Mouse (Mus musculus) embryonic facial prominence, embryonic 10.5 days (tissue): Measurements from ENCODE around the gene Srsf3. TPM values are rescaled to one million over a fixed set of nuclear protein-coding genes. Genes with fewer than 3 reads are reported as not detected.
"Not testable (repeated sequence)": the region's sequence is repeated elsewhere in the genome, so short reads cannot be mapped to it uniquely, and the experiment has no call there.

ENCODE experiments used
- DNase-seq: peaks from one replicate; pipeline ENCODE4 v3.0.0-alpha.2; 2017; ENCODE audit warnings: low spot score
- H3K27ac ChIP-seq: fragments of 300-500 bp; sonication (generic); replicated peaks from 2 replicates; pipeline ENCODE4 v1.5.1; 2016; ENCODE audit warnings: mild to moderate bottlenecking
- H3K27me3 ChIP-seq: fragments of 300-500 bp; sonication (generic); replicated peaks from 2 replicates; pipeline ENCODE4 v1.6.1; 2016; ENCODE audit warnings: low read depth, mild to moderate bottlenecking; ENCODE audit not compliant: poor library complexity, severe bottlenecking
- H3K36me3 ChIP-seq: fragments of 300-500 bp; sonication (generic); replicated peaks from 2 replicates; pipeline ENCODE4 v1.6.1; 2016; ENCODE audit warnings: mild to moderate bottlenecking, moderate library complexity
- H3K4me1 ChIP-seq: fragments of 300-500 bp; sonication (generic); 2 replicates; pipeline ENCODE4 v1.6.1; 2016
- H3K4me3 ChIP-seq: fragments of 300-500 bp; sonication (generic); 2 replicates; pipeline ENCODE4 v1.5.1; 2016; ENCODE audit warnings: mild to moderate bottlenecking, moderate library complexity
- H3K9me3 ChIP-seq: fragments of 300-500 bp; sonication (generic); 2 replicates; pipeline ENCODE4 v1.6.1; 2016; ENCODE audit warnings: mild to moderate bottlenecking
- WGBS: fragments of 180-500 bp; shearing (Covaris S2); methylation state at CpG from one replicate; pipeline ENCODE4 v1.1.7; 2016; 5-methylcytosine and 5-hydroxymethylcytosine counted together
- polyA plus RNA-seq: library from polyadenylated mRNA; unstranded; fragments of >200 nt; fragmentation: Nextera tagmentation; extraction: Ambion mirVana; gene quantifications from 2 replicates; pipeline ENCODE4 v1.2.1, GENCODE M21; 2016

Gene Srsf3
- 830 and 831 TPM in 2 replicates for polyA plus RNA-seq

GRCm38 (mm10) chr17:29032274-29033069, at the start of gene Srsf3:
Gene Srsf3 (plus strand): TSS chr17:29032628.
- WGBS: under 1% methylated on average over 77 of the region's 77 CpGs
- H3K4me3 ChIP-seq: peak within 1 kb of the TSS; percentile 77

GRCm38 (mm10) chr17:28984724-28985420, 47.6 kb upstream of the Srsf3 start:
- Histone ChIP-seq H3K36me3 (peaks cover 94% of the 10 kb centered on the region), H3K27ac (no peak overlapping the region), H3K4me3 (no peak overlapping the region), H3K27me3 (no peaks in the 10 kb centered on the region), H3K9me3 (no peaks in the 10 kb centered on the region), H3K4me1 (0 out of 2 replicates have a peak, but pooled peaks cover 5% of the 10 kb centered on the region)
- WGBS: 81% methylated on average over 1 of the region's 1 CpGs
- DNase-seq: no peak

More at GRCm38 (mm10) chr17:29032274-29033069, at the start of gene Srsf3:
- Histone ChIP-seq H3K36me3 (peaks cover 35% of the 10 kb centered on the region), H3K27ac (peak within 1 kb of the TSS; percentile 99), H3K9me3 (no peaks in the 10 kb centered on the region), H3K27me3 (no peaks in the 10 kb centered on the region), H3K4me1 (peaks cover 27% of the 10 kb centered on the region)
- DNase-seq: peak; percentile 99

GRCm38 (mm10) chr17:28986833-28987232, 45.6 kb upstream of the Srsf3 start:
- Histone ChIP-seq H3K36me3 (peaks cover 99% of the 10 kb centered on the region), H3K9me3 (no peaks in the 10 kb centered on the region), H3K27me3 (no peaks in the 10 kb centered on the region), H3K4me3 (no peak overlapping the region), H3K27ac (no peak overlapping the region), H3K4me1 (0 out of 2 replicates have a peak, but pooled peaks cover 5% of the 10 kb centered on the region)
- DNase-seq: peak; percentile 42

GRCm38 (mm10) chr17:28987713-28988112, 44.7 kb upstream of the Srsf3 start:
- 67% methylated on average over 4 of the region's 4 CpGs for WGBS
- H3K4me1 ChIP-seq: 0 out of 2 replicates have a peak, but pooled peaks cover 5% of the 10 kb centered on the region
- H3K27me3 ChIP-seq: no peaks in the 10 kb centered on the region
- no peak overlapping the region for H3K27ac ChIP-seq
- no peaks in the 10 kb centered on the region for H3K9me3 ChIP-seq
- peaks cover 99% of the 10 kb centered on the region for H3K36me3 ChIP-seq
- H3K4me3 ChIP-seq: no peak overlapping the region
- DNase-seq: peak; percentile 47

- WGBS: 91% methylated on average over 4 of the region's 4 CpGs
- Histone ChIP-seq H3K36me3 (peaks cover 97% of the 10 kb centered on the region), H3K4me1 (0 out of 2 replicates have a peak, but pooled peaks cover under 1% of the 10 kb centered on the region), H3K27ac (no peak overlapping the region), H3K9me3 (no peaks in the 10 kb centered on the region), H3K27me3 (no peaks in the 10 kb centered on the region), H3K4me3 (no peak overlapping the region)
- DNase-seq: no peak
These were observed 44.1 kb upstream of the Srsf3 start for GRCm38 (mm10) chr17:28988291-28988690.

GRCm38 (mm10) chr17:28988996-28989395, 43.4 kb upstream of the Srsf3 start:
- no peaks in the 10 kb centered on the region for H3K4me1 ChIP-seq
- H3K27ac ChIP-seq: no peak overlapping the region
- no peaks in the 10 kb centered on the region for H3K27me3 ChIP-seq
- H3K36me3 ChIP-seq: peaks cover 96% of the 10 kb centered on the region
- no peak for DNase-seq
- H3K9me3 ChIP-seq: no peaks in the 10 kb centered on the region
- no peak overlapping the region for H3K4me3 ChIP-seq
- 82% methylated on average over 3 of the region's 3 CpGs for WGBS

GRCm38 (mm10) chr17:28990060-28990459, 42.4 kb upstream of the Srsf3 start:
- Histone ChIP-seq H3K27ac (no peak overlapping the region), H3K4me3 (no peak overlapping the region), H3K4me1 (no peaks in the 10 kb centered on the region), H3K27me3 (no peaks in the 10 kb centered on the region), H3K9me3 (no peaks in the 10 kb centered on the region), H3K36me3 (peaks cover 97% of the 10 kb centered on the region)
- DNase-seq: no peak
- 83% methylated on average over 4 of the region's 4 CpGs for WGBS

- Histone ChIP-seq H3K27ac (no peak overlapping the region), H3K4me1 (no peaks in the 10 kb centered on the region), H3K27me3 (no peaks in the 10 kb centered on the region), H3K4me3 (no peak overlapping the region), H3K36me3 (peaks cover 97% of the 10 kb centered on the region), H3K9me3 (no peaks in the 10 kb centered on the region)
- WGBS: 87% methylated on average over 9 of the region's 9 CpGs
- no peak for DNase-seq
These were observed 41.1 kb upstream of the Srsf3 start for GRCm38 (mm10) chr17:28991286-28991685.

- no peak for DNase-seq
- WGBS: 87% methylated on average over 7 of the region's 7 CpGs
These were observed 40.3 kb upstream of the Srsf3 start for GRCm38 (mm10) chr17:28992105-28992504.

GRCm38 (mm10) chr17:28993004-28993403, 39.4 kb upstream of the Srsf3 start:
- 87% methylated on average over 1 of the region's 1 CpGs for WGBS
- H3K9me3 ChIP-seq, H3K4me1 ChIP-seq, H3K27ac ChIP-seq, H3K27me3 ChIP-seq, DNase-seq, H3K4me3 ChIP-seq: not testable (repeated sequence)
- H3K36me3 ChIP-seq: peaks cover 97% of the 10 kb centered on the region

More at GRCm38 (mm10) chr17:28992105-28992504, 40.3 kb upstream of the Srsf3 start:
- H3K4me1 ChIP-seq: no peaks in the 10 kb centered on the region
- H3K36me3 ChIP-seq: peaks cover 97% of the 10 kb centered on the region
- no peak overlapping the region for H3K27ac ChIP-seq
- no peaks in the 10 kb centered on the region for H3K9me3 ChIP-seq
- no peak overlapping the region for H3K4me3 ChIP-seq
- H3K27me3 ChIP-seq: no peaks in the 10 kb centered on the region

GRCm38 (mm10) chr17:28994615-28995014, 37.8 kb upstream of the Srsf3 start:
- H3K27me3 ChIP-seq: no peaks in the 10 kb centered on the region
- no peaks in the 10 kb centered on the region for H3K9me3 ChIP-seq
- peaks cover 97% of the 10 kb centered on the region for H3K36me3 ChIP-seq
- DNase-seq: no peak
- 91% methylated on average over 4 of the region's 4 CpGs for WGBS
- H3K4me1 ChIP-seq: no peaks in the 10 kb centered on the region
- no peak overlapping the region for H3K27ac ChIP-seq
- H3K4me3 ChIP-seq: no peak overlapping the region

GRCm38 (mm10) chr17:29000465-29000864, 32.0 kb upstream of the Srsf3 start:
- Histone ChIP-seq H3K9me3 (no peaks in the 10 kb centered on the region), H3K4me1 (peaks cover 2% of the 10 kb centered on the region), H3K27ac (no peak overlapping the region), H3K4me3 (no peak overlapping the region), H3K36me3 (peaks cover 78% of the 10 kb centered on the region), H3K27me3 (no peaks in the 10 kb centered on the region)
- WGBS: 88% methylated on average over 6 of the region's 6 CpGs
- no peak for DNase-seq

- H3K27ac ChIP-seq: no peak overlapping the region
- no peak for DNase-seq
- H3K9me3 ChIP-seq: no peaks in the 10 kb centered on the region
- 71% methylated on average over 1 of the region's 1 CpGs for WGBS
- H3K27me3 ChIP-seq: no peaks in the 10 kb centered on the region
- peaks cover 23% of the 10 kb centered on the region for H3K4me1 ChIP-seq
- no peak overlapping the region for H3K4me3 ChIP-seq
- peaks cover 50% of the 10 kb centered on the region for H3K36me3 ChIP-seq
These were observed 28.7 kb upstream of the Srsf3 start for GRCm38 (mm10) chr17:29003740-29004139.
